Mouse (Mus musculus): ENCODE results near the gene Rbm5. TPM values are rescaled to one million over a fixed set of nuclear protein-coding genes. Genes with fewer than 3 reads are reported as not detected.

Rbm5 gene
- polyA plus RNA-seq, 1 experiment from 2014 or later = 153 TPM

DNA sequence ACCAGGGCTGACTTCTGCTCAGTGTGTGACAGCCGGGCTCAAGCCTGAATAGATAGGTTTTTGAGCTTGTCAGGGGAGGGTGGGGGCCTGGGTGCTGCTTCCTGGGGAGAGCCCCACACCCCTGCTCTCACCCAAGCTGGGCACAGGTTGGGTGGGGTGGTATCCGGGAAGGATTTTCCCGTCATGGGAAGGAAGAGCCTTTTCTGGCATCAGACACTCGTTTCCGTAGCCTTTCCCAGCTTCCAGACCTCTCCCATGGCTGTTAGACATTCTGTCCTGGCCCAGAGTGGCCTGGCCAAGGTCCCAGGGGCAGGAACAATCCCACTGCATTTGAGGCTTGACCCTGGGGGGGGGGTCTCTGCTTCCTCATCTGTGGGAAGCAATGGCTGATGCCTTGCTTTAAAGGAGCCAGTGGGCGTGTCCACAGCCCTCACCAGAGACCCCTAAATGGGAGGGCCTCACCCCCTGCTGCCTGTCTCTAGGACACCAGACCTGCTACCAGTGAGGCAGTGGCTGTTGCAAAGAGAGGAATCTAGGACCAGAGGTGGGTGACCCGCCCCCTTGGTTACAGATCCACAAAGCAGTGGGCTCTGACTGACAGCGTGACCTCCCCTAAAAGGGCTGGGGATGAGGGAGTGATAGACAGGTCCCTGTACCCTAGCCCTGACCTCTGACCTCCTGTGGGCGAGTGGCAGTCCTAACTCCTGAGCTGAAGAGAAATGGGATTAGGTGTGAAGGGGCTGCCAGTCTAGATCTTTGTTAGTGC is 73.8 kb downstream of the Rbm5 start:
- no peak for ATAC-seq
- Histone ChIP-seq H3K4me1 (replicated peaks) (peaks cover 73% of the 10 kb centered on the region), H3K9me3 (no peaks in the 10 kb centered on the region), H3K27ac (no peak overlapping the region), H3K4me3 (replicated peaks) (no peak overlapping the region), H3K27me3 (replicated peaks) (no peaks in the 10 kb centered on the region), H3K36me3 (0 out of 2 replicates have a peak, but pooled peaks cover under 1% of the 10 kb centered on the region), H3K4me2 (replicated peaks) (no peak overlapping the region), H3K9ac (no peak overlapping the region)
- 64% methylated on average over 9 of the region's 9 CpGs for WGBS

DNA sequence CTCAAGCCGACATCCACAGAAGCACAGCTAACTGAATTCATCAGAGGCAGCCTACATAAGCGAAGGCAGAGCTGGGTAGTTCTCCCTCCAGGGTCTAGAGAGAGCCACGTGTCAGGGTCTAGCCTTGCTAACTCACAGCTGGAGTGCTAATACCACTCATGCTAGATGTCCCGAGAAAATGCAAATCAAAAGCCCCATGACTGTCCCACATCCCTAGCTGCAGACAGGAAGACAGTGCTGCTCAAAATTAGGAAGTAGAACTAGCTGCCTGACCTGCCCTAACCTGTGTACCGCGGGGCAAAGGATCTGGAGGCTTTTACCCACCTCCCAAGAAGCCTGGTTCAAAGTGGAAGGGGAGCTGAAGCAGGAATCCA is 74.7 kb downstream of the Rbm5 start:
- no peak overlapping the region for H3K4me2 ChIP-seq (replicated peaks)
- H3K27me3 ChIP-seq (replicated peaks) = no peaks in the 10 kb centered on the region
- peaks cover 64% of the 10 kb centered on the region for H3K4me1 ChIP-seq (replicated peaks)
- no peak for ATAC-seq
- H3K4me3 ChIP-seq (replicated peaks) = no peak overlapping the region
- no peak overlapping the region for H3K9ac ChIP-seq
- peaks cover 9% of the 10 kb centered on the region for H3K36me3 ChIP-seq
- H3K9me3 ChIP-seq = no peaks in the 10 kb centered on the region
- H3K27ac ChIP-seq = no peak overlapping the region
- WGBS = 47% methylated on average over 6 of the region's 6 CpGs

DNA sequence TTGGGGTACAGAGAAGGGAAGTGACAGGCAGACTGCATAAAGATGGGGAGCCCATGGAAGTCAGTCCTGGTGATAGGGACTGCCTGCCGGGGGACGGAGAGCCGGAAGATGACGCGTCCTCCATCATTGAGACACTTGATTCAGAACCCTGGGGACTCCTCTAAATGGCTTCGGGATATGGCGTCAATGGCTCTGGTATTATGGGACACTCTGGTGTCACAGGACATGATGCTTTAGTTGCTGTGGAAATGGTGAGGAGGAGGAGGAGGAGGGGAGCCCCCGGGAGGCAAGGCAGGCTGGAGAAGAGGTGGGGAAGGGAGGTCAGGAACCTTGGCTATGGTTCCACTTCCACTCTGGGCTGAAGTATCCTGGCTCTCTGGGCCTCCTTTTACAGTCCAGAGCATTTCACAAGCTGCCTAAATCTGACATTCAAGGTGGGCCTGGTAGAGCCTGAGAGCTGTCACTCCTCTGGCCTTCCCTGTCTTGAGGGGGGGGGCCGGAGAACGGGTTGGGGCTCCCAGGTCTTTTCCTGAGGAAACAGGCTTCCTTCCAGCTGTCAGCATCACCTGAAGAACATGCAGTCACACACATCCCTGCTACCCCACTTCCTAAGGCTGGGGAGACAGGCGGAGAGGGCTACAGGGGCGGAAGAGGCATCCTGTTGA is 75.2 kb downstream of the Rbm5 start:
- Histone ChIP-seq H3K4me2 (replicated peaks) (no peak overlapping the region), H3K36me3 (peaks cover 14% of the 10 kb centered on the region), H3K27me3 (replicated peaks) (no peaks in the 10 kb centered on the region), H3K4me1 (replicated peaks) (peaks cover 59% of the 10 kb centered on the region), H3K9ac (no peak overlapping the region), H3K4me3 (replicated peaks) (no peak overlapping the region), H3K27ac (0 out of 2 replicates have a peak overlapping the region, but pooled peaks have one; percentile 28), H3K9me3 (no peaks in the 10 kb centered on the region)
- 82% methylated on average over 12 of the region's 12 CpGs for WGBS
- no peak for ATAC-seq

DNA sequence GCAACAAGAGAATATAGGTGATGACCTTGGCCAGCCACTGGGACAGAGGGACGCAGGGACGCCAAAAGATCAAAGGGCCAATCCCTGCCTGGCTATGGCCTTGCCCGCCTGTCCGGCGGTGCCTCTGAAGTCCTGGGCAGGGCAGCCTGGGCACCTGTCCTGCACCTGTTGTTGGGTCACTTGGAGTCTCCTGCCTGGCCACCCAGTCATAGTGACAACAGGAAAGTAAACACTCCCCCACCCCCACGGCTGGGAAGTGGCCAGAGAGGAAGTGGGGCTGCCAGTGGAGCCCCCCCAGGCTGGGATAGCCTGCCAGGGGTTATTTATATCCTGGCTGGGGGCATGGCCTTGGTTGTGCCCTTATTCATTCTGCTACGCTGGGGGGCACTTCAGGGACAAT is 76.2 kb downstream of the Rbm5 start:
- Histone ChIP-seq H3K9me3 (no peaks in the 10 kb centered on the region), H3K36me3 (peaks cover 14% of the 10 kb centered on the region), H3K27ac (no peak overlapping the region), H3K4me3 (replicated peaks) (no peak overlapping the region), H3K4me1 (replicated peaks) (peaks cover 50% of the 10 kb centered on the region), H3K9ac (no peak overlapping the region), H3K4me2 (replicated peaks) (no peak overlapping the region), H3K27me3 (replicated peaks) (no peaks in the 10 kb centered on the region)
- 72% methylated on average over 7 of the region's 7 CpGs for whole genome bisulfite sequencing
- no peak for ATAC-seq

DNA sequence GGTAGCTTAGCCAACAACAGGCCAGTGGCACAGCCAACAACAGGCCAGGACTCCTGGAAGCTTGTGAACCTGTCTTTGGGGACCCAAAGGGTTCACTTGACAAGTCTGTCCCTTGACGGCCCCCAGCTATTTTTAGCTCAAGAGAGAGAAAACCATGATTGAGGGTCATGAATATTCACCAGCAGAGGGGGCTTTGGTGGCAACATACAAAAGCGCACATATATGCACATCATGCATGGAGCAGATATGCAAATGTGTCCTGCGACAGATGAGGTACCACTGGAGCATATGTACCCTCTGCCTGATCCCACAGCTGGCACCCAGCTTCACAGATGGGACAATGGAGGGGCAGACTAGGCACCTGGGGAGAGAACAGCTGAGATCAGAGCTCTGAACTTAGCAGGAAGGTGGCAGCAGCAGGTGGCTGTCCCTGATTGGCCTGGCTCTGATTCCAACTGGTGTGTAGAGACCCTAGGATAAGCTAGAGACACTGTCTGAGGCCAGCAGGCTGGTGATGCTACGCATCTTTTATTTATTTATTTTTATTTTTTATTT is 77.3 kb downstream of the Rbm5 start:
- no peaks in the 10 kb centered on the region for H3K27me3 ChIP-seq (replicated peaks)
- no peak for ATAC-seq
- H3K4me3 ChIP-seq (replicated peaks) = no peak overlapping the region
- H3K36me3 ChIP-seq = peaks cover 16% of the 10 kb centered on the region
- H3K9ac ChIP-seq = no peak overlapping the region
- H3K4me2 ChIP-seq (replicated peaks) = no peak overlapping the region
- H3K27ac ChIP-seq = no peak overlapping the region
- H3K4me1 ChIP-seq (replicated peaks) = peaks cover 39% of the 10 kb centered on the region
- WGBS = 74% methylated on average over 4 of the region's 4 CpGs
- H3K9me3 ChIP-seq = no peaks in the 10 kb centered on the region

DNA sequence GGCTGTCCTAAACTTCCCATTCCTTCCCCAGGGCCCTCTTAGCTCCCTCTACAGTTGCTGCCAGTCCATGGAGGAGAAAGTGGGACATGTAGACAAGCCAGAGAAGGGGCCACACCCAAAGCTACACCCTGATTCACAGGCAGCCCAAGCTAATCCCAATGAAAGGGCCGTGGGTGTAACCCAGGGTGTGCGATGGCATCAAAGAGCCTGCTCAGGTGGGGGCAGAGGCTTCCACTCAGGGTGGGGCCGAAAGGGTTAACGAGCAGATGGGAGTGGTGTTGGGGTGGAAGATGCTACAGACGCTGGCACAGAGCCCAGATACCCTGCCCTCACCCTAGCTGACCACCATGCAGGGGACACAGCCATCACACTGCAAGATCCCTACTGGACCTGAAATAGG is 78.0 kb downstream of the Rbm5 start:
- no peaks in the 10 kb centered on the region for H3K27me3 ChIP-seq (replicated peaks)
- H3K4me2 ChIP-seq (replicated peaks) = no peak overlapping the region
- no peak overlapping the region for H3K9ac ChIP-seq
- no peak overlapping the region for H3K27ac ChIP-seq
- H3K9me3 ChIP-seq = no peaks in the 10 kb centered on the region
- no peak overlapping the region for H3K4me3 ChIP-seq (replicated peaks)
- peaks cover 31% of the 10 kb centered on the region for H3K4me1 ChIP-seq (replicated peaks)
- no peak for ATAC-seq
- H3K36me3 ChIP-seq = peaks cover 17% of the 10 kb centered on the region
- 68% methylated on average over 5 of the region's 5 CpGs for WGBS

DNA sequence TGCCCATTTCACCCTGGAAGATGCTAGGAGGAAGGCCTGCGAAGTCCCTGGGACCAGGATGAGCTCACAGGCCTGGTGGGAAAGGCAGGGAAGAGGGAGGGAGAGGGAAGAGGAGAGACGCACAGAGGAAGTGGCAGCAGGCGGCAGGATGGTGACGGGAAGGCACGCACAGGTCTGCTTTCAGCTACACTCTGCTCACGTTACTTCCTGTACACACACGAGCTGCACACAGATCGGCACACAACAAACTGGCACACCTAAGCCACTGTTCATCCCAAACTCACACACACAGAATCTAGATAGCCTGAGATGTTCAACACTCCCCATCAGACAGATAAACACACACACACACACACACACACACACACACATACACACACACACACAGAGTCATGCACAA is 80.4 kb downstream of the Rbm5 start:
- WGBS = 80% methylated on average over 8 of the region's 8 CpGs
- Histone ChIP-seq H3K27me3 (replicated peaks) (no peaks in the 10 kb centered on the region), H3K27ac (no peak overlapping the region), H3K4me1 (replicated peaks) (0 out of 2 replicates have a peak, but pooled peaks cover 10% of the 10 kb centered on the region), H3K36me3 (peaks cover 23% of the 10 kb centered on the region), H3K4me3 (replicated peaks) (no peak overlapping the region), H3K9ac (no peak overlapping the region), H3K4me2 (replicated peaks) (no peak overlapping the region), H3K9me3 (no peaks in the 10 kb centered on the region)
- ATAC-seq = no peak

Other genes starting within 250 kb of the Rbm5 start
- gene Tmem115, start 237.1 kb downstream of the Rbm5 start, polyA plus RNA-seq (2015; fragmentation: Nextera tagmentation; extraction: Ambion mirVana) = 42.2 and 43.0 TPM in 2 replicates
- 31.2 and 35.8 TPM in 2 replicates for gene Cyb561d2, start 228.8 kb downstream of the Rbm5 start, polyA plus RNA-seq (2015; fragmentation: Nextera tagmentation; extraction: Ambion mirVana)
- gene Nprl2, start 228.8 kb downstream of the Rbm5 start, polyA plus RNA-seq (2015; fragmentation: Nextera tagmentation; extraction: Ambion mirVana) = 33.9 and 36.9 TPM in 2 replicates
- 0.67 and 0.68 TPM in 2 replicates for gene Zmynd10, start 223.7 kb downstream of the Rbm5 start, polyA plus RNA-seq (2015; fragmentation: Nextera tagmentation; extraction: Ambion mirVana)
- 51.7 and 52.7 TPM in 2 replicates for gene Rassf1, start 219.4 kb downstream of the Rbm5 start, polyA plus RNA-seq (2015; fragmentation: Nextera tagmentation; extraction: Ambion mirVana)
- gene Tusc2, start 207.7 kb downstream of the Rbm5 start, polyA plus RNA-seq (2015; fragmentation: Nextera tagmentation; extraction: Ambion mirVana) = 44.2 and 45.0 TPM in 2 replicates
- gene Hyal2, start 203.1 kb downstream of the Rbm5 start, polyA plus RNA-seq (2015; fragmentation: Nextera tagmentation; extraction: Ambion mirVana) = 81.0 and 87.9 TPM in 2 replicates
- 5.9 and 7.4 TPM in 2 replicates for gene Hyal1, start 194.1 kb downstream of the Rbm5 start, polyA plus RNA-seq (2015; fragmentation: Nextera tagmentation; extraction: Ambion mirVana)
- 15.1 and 19.1 TPM in 2 replicates for gene Naa80, start 192.1 kb downstream of the Rbm5 start, polyA plus RNA-seq (2015; fragmentation: Nextera tagmentation; extraction: Ambion mirVana)
- gene Hyal3, start 190.2 kb downstream of the Rbm5 start, polyA plus RNA-seq (2015; fragmentation: Nextera tagmentation; extraction: Ambion mirVana) = 0.74 and 0.97 TPM in 2 replicates
- gene Ifrd2, start 183.4 kb downstream of the Rbm5 start, polyA plus RNA-seq (2015; fragmentation: Nextera tagmentation; extraction: Ambion mirVana) = 66.4 and 81.9 TPM in 2 replicates
- 34.7 and 37.5 TPM in 2 replicates for gene Sema3b, start 161.8 kb downstream of the Rbm5 start, polyA plus RNA-seq (2015; fragmentation: Nextera tagmentation; extraction: Ambion mirVana)
- 334 and 335 TPM in 2 replicates for gene Gnai2, start 135.6 kb downstream of the Rbm5 start, polyA plus RNA-seq (2015; fragmentation: Nextera tagmentation; extraction: Ambion mirVana)
- 8.4 and 16.0 TPM in 2 replicates for gene Slc38a3, start 101.5 kb downstream of the Rbm5 start, polyA plus RNA-seq (2015; fragmentation: Nextera tagmentation; extraction: Ambion mirVana)
- gene Gnat1, start 91.3 kb downstream of the Rbm5 start, polyA plus RNA-seq (2015; fragmentation: Nextera tagmentation; extraction: Ambion mirVana) = 0.82 and 1.9 TPM in 2 replicates
- 8.9 and 11.2 TPM in 2 replicates for gene Sema3f, start 60.5 kb downstream of the Rbm5 start, polyA plus RNA-seq (2015; fragmentation: Nextera tagmentation; extraction: Ambion mirVana)
- gene Rbm6, start 102.2 kb upstream of the Rbm5 start, polyA plus RNA-seq (2015; fragmentation: Nextera tagmentation; extraction: Ambion mirVana) = 67.2 and 70.5 TPM in 2 replicates
- 18.5 and 20.7 TPM in 2 replicates for gene Mon1a, start 117.2 kb upstream of the Rbm5 start, polyA plus RNA-seq (2015; fragmentation: Nextera tagmentation; extraction: Ambion mirVana)
- gene Mst1r, start 135.9 kb upstream of the Rbm5 start, polyA plus RNA-seq (2015; fragmentation: Nextera tagmentation; extraction: Ambion mirVana) = 11.4 and 14.2 TPM in 2 replicates
- gene Actl11, start 157.5 kb upstream of the Rbm5 start, polyA plus RNA-seq (2015; fragmentation: Nextera tagmentation; extraction: Ambion mirVana) = not detected in 2 replicates
- gene Camkv, start 164.7 kb upstream of the Rbm5 start, polyA plus RNA-seq (2015; fragmentation: Nextera tagmentation; extraction: Ambion mirVana) = 1.9 and 2.2 TPM in 2 replicates
- gene Traip, start 179.1 kb upstream of the Rbm5 start, polyA plus RNA-seq (2015; fragmentation: Nextera tagmentation; extraction: Ambion mirVana) = 17.7 and 17.9 TPM in 2 replicates
- gene Uba7, start 204.5 kb upstream of the Rbm5 start, polyA plus RNA-seq (2015; fragmentation: Nextera tagmentation; extraction: Ambion mirVana) = 29.9 and 32.4 TPM in 2 replicates
- 5.7 and 7.2 TPM in 2 replicates for gene Gm20661, start 212.1 kb upstream of the Rbm5 start, polyA plus RNA-seq (2015; fragmentation: Nextera tagmentation; extraction: Ambion mirVana)
- 40.3 and 41.8 TPM in 2 replicates for gene Inka1, start 214.9 kb upstream of the Rbm5 start, polyA plus RNA-seq (2015; fragmentation: Nextera tagmentation; extraction: Ambion mirVana)
- 8.4 and 9.4 TPM in 2 replicates for gene Cdhr4, start 221.5 kb upstream of the Rbm5 start, polyA plus RNA-seq (2015; fragmentation: Nextera tagmentation; extraction: Ambion mirVana)
- gene Gm20662, start 225.4 kb upstream of the Rbm5 start, polyA plus RNA-seq (2015; fragmentation: Nextera tagmentation; extraction: Ambion mirVana) = 0.10 and 0.42 TPM in 2 replicates
- gene Ip6k1, start 231.5 kb upstream of the Rbm5 start, polyA plus RNA-seq (2015; fragmentation: Nextera tagmentation; extraction: Ambion mirVana) = 41.7 and 42.1 TPM in 2 replicates